Mouse (Mus musculus) C2C12 (cell line): ENCODE data around the gene Slc30a5. TPM values are rescaled to one million over a fixed set of nuclear protein-coding genes. Genes with fewer than 3 reads are reported as not detected.
A peak's percentile ranks its signal among the peaks of the same experiment; 100 is the strongest.

Experiments used
- H3K27me3 ChIP-seq: one replicate; pipeline ENCODE4 v1.6.1; 2011; ENCODE audit not compliant: control insufficient read depth, insufficient read depth, insufficient read length
- H3K36me3 ChIP-seq: one replicate; pipeline ENCODE4 v1.6.1; 2011; ENCODE audit not compliant: control insufficient read depth, insufficient read depth
- H3K4me3 ChIP-seq: one replicate; pipeline ENCODE4 v1.5.1; 2011; ENCODE audit warnings: mild to moderate bottlenecking, control low read depth; ENCODE audit not compliant: poor library complexity, insufficient read depth, severe bottlenecking
- H3K79me2 ChIP-seq: one replicate; pipeline ENCODE4 v1.6.1; 2011; ENCODE audit not compliant: control insufficient read depth, insufficient read depth
- H3K79me3 ChIP-seq: one replicate; pipeline ENCODE4 v1.6.1; 2011; ENCODE audit warnings: low read depth, control low read depth
- H3ac ChIP-seq: one replicate; pipeline ENCODE3; 2011; ENCODE audit warnings: low read depth; ENCODE audit not compliant: control insufficient read depth, insufficient read length
- CEBPB ChIP-seq: IDR thresholded peaks from one replicate; pipeline ENCODE4 v1.6.1; 2011; ENCODE audit warnings: low read depth, mild to moderate bottlenecking, control low read depth, moderate library complexity
- CTCF ChIP-seq: IDR thresholded peaks from one replicate; pipeline ENCODE4 v1.5.1; 2011; ENCODE audit not compliant: control insufficient read depth, insufficient read depth, insufficient read length
- FOSL1 ChIP-seq: IDR thresholded peaks from one replicate; pipeline ENCODE4 v1.8.0; 2011; ENCODE audit warnings: mild to moderate bottlenecking, low read length; ENCODE audit not compliant: poor library complexity, insufficient read depth, severe bottlenecking
- MAX ChIP-seq: IDR thresholded peaks from one replicate; pipeline ENCODE4 v1.6.1; 2011; ENCODE audit warnings: mild to moderate bottlenecking, control low read depth
- MYOD1 ChIP-seq: IDR thresholded peaks from one replicate; pipeline ENCODE4 v1.6.1; 2011; ENCODE audit warnings: low read depth; ENCODE audit not compliant: control insufficient read depth, insufficient read length
- MYOG ChIP-seq: IDR thresholded peaks from one replicate; pipeline ENCODE4 v1.6.1; 2011; ENCODE audit not compliant: control insufficient read depth, insufficient read length; ENCODE audit errors: extremely low read depth
- USF1 ChIP-seq: IDR thresholded peaks from one replicate; pipeline ENCODE4 v1.6.1; 2011; ENCODE audit warnings: low read depth, mild to moderate bottlenecking, control low read depth, moderate library complexity
- polyA plus RNA-seq: library from polyadenylated mRNA; unstranded; fragments of >200 nt; fragmentation: generic; extraction: Trizol; gene quantifications from one replicate; pipeline ENCODE4 v1.2.1, GENCODE M21; 2012; ENCODE audit warnings: missing spikeins

Gene Slc30a5
- polyA plus RNA-seq, 1 experiment = 21.7 TPM

DNA sequence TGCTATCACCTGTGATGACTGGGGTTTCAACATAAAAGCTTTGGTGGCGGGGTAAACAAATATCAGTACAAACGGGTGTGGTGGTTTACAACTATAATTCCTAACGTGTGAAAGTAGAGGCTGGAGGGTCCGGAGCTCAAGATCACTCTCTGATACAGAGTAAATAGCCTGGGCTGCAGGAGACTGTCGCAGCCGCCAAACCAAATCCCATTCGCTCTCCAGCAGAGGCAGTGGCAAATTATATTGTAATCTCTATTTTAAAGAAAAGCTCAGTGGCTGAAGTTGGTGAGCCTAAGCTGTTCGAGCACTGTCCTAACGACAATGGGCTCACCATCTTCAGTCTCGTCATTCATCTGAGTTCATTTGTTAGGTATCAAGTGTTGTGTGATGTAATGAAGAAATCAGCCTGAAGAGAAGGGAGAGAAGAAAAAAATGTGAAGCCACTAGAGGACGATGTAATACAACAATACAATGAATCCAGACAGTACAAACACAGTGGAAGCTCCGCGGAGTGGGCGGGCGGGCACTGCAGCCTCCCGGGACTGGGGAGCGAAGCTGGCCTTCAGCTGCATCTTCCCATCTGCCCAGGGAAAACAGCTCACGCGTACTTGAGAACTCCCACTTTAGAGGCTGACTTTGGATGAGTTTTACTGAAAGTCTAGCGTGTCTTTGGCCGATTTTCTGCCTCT lies 13.8 kb upstream of the Slc30a5 start:
- no peak overlapping the region for H3K4me3 ChIP-seq

DNA sequence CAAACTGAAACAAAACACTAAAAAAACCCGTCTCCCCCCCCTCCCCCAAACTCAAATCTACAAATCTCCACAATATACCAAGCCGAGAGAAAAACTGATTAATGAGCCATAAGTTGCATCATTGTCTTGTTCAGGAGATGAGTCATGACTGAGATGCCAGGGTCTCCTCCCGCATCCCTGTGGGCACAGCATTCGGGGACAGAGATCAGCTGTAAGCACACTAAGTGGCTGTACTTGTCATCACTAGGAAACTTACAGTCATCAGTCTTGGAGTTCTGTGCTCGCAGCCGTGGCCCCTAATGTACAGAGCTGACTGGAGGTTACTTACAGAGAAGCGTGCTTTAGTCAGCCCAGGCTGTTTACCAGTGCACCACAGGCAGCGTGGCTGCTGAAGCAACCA lies 13.0 kb upstream of the Slc30a5 start:
- Histone ChIP-seq H3K79me2 (no peaks in the 10 kb centered on the region), H3K79me3 (no peaks in the 10 kb centered on the region), H3ac (no peak overlapping the region), H3K27me3 (no peaks in the 10 kb centered on the region), H3K4me3 (no peak overlapping the region), H3K36me3 (no peaks in the 10 kb centered on the region)
- no peak for TF ChIP-seq USF1
- peak; percentile 71 for TF ChIP-seq CEBPB

More for the DNA sequence above, 13.8 kb upstream of the Slc30a5 start:
- Histone ChIP-seq H3ac (no peak overlapping the region), H3K36me3 (no peaks in the 10 kb centered on the region), H3K27me3 (no peaks in the 10 kb centered on the region), H3K79me3 (no peaks in the 10 kb centered on the region), H3K79me2 (no peaks in the 10 kb centered on the region)
- no peak for TF ChIP-seq CEBPB
- no peak for TF ChIP-seq MYOD1
- no peak for TF ChIP-seq MAX
- TF ChIP-seq CTCF = no peak
- TF ChIP-seq MYOG = no peak
- TF ChIP-seq FOSL1 = no peak
- no peak for TF ChIP-seq USF1

DNA sequence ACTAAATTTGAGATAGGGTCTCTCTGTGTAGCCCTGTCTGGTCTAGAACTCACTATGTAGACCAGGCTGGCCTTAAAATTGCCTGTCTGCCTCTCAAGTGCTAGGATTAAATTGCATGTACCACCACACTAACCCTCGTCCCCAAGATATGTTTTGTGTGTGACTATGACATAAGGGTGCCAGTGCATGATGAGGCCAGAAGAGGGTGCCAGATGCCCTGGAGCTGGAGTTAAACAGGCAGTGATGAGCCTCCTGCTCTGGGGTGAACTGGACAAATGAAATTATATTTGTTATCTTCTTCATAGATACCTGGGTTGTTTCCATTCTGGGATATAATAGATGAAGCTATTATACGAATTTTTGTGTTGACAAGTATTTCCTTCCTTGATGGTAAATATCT lies 10.7 kb upstream of the Slc30a5 start:
- TF ChIP-seq FOSL1 = no peak
- no peak for TF ChIP-seq USF1
- peak; percentile 16 for TF ChIP-seq CTCF
- no peak for TF ChIP-seq MYOG

DNA sequence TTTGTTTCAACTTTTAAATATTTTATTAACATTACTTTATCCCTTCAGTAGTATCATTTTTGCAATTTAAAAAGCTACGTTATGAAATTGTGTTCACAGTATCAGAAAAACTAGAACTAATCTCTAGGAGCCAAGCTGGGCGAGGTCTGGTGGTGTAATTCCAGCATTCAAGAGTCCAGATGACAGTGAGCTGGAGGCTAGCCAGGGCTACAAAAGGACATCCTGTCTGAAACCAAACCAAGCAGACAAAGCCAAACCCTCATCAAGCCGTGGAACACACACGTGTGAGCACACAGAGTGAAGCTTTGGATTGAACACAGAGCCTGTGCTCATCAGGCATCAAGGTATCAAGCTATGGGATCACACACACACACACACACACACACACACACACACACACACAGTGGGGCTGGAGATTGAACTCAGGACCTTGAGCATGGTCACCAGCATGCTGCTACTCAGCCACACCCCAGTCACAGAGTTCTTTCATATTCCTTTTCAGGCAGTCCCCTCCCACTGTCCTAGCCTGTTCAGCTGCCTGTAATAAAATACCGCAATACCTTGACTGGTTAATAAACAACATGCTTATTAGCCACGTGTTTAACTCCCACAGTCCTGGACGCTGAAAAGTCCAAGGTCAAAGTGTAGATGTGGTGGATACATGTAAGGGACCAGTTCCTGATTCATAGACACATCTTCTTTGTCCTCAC lies 9.9 kb upstream of the Slc30a5 start:
- H3K4me3 ChIP-seq = no peak overlapping the region
- H3ac ChIP-seq = no peak overlapping the region
- no peaks in the 10 kb centered on the region for H3K79me3 ChIP-seq
- H3K36me3 ChIP-seq = no peaks in the 10 kb centered on the region
- H3K79me2 ChIP-seq = no peaks in the 10 kb centered on the region
- H3K27me3 ChIP-seq = no peaks in the 10 kb centered on the region
- no peak for TF ChIP-seq USF1

More for the DNA sequence above, 10.7 kb upstream of the Slc30a5 start:
- Histone ChIP-seq H3K4me3 (no peak overlapping the region), H3K79me2 (no peaks in the 10 kb centered on the region), H3K27me3 (no peaks in the 10 kb centered on the region), H3K36me3 (no peaks in the 10 kb centered on the region), H3ac (no peak overlapping the region), H3K79me3 (no peaks in the 10 kb centered on the region)

DNA sequence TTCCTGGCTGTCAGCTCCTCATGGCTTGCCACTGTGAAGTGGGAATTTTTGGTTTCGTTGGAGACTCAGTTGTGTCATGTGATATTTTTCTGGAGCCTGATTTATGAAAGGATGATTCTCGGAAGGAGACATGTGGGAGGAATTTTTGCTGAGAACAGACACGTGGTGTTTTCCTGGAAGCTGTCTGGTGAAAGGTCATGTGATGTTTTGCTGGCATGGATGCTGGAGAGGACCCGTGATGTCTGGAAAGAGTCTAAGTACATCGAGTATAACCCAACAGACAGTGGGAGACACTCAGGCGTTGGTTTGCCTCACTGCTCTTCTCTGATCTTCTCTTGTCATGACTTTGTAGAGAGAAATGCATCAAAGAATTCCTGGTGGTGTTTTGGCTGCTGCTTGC lies 8.5 kb upstream of the Slc30a5 start:
- no peaks in the 10 kb centered on the region for H3K36me3 ChIP-seq
- H3K27me3 ChIP-seq = no peaks in the 10 kb centered on the region
- no peak for TF ChIP-seq CTCF
- no peak for TF ChIP-seq MYOG
- TF ChIP-seq MYOD1 = no peak
- TF ChIP-seq CEBPB = no peak
- no peak for TF ChIP-seq MAX
- no peak for TF ChIP-seq FOSL1
- TF ChIP-seq USF1 = no peak
- no peak overlapping the region for H3K4me3 ChIP-seq
- no peaks in the 10 kb centered on the region for H3K79me2 ChIP-seq
- no peaks in the 10 kb centered on the region for H3K79me3 ChIP-seq
- H3ac ChIP-seq = no peak overlapping the region

DNA sequence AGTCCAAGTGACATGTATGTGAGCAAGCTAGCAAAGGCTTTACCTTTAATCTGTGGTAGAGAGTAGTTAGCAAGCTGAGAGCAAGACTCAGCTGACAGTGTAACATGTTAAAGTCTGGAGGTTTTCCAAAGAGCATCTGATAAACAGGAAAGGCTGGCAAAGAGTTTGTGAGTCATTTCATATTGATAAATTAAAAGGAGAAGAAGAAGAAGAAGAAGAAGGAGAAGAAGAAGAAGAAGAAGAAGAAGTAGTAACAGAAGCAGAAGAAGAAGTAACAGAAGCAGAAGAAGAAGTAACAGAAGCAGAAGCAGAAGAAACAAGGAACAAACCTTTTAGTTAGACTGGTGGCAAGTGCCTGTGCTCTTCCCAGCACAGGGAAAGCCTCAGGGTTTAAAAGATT lies 1.6 kb upstream of the Slc30a5 start:
- Histone ChIP-seq H3K36me3 (no peaks in the 10 kb centered on the region), H3ac (no peak overlapping the region), H3K27me3 (peaks cover 5% of the 10 kb centered on the region), H3K79me3 (peaks cover 29% of the 10 kb centered on the region), H3K4me3 (no peak overlapping the region), H3K79me2 (peaks cover 34% of the 10 kb centered on the region)
- TF ChIP-seq CEBPB (no peak), MYOD1 (no peak), MYOG (no peak), CTCF (no peak), USF1 (no peak), MAX (no peak), FOSL1 (no peak)
